Mouse (Mus musculus) T-cell, adult 2 months (primary cell): Measurements from ENCODE around the gene Lats2.
"Not testable (repeated sequence)": the region's sequence is repeated elsewhere in the genome, so short reads cannot be mapped to it uniquely, and the experiment has no call there.

Experiments
- DNase-seq: peaks from one replicate; pipeline ENCODE4 v3.0.0; 2022; ENCODE audit warnings: low spot score

Gene Lats2

GRCm38 (mm10) chr14:57695550-57695949, 62.6 kb downstream of the Lats2 start:
- DNase-seq: no peak

DNA sequence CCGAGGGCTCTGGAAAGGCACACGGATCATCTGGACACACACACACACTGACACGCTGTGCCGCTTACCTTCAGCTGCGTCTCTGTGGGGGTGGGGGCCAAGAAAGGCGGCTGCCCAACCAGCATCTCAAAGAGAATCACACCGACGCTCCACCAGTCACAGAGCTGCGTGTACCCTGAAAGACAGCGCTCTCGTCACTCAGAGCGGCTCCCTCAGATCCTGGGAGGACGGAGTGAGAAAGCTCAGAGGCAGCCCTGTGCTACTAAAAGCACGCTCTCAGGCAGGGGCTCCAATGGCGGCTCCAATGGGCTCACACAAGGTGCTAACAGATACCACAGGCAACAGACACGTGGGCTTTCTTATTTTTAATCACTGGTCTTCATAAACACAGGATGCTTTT, 63.9 kb downstream of the Lats2 start:
- DNase-seq: no peak

DNA sequence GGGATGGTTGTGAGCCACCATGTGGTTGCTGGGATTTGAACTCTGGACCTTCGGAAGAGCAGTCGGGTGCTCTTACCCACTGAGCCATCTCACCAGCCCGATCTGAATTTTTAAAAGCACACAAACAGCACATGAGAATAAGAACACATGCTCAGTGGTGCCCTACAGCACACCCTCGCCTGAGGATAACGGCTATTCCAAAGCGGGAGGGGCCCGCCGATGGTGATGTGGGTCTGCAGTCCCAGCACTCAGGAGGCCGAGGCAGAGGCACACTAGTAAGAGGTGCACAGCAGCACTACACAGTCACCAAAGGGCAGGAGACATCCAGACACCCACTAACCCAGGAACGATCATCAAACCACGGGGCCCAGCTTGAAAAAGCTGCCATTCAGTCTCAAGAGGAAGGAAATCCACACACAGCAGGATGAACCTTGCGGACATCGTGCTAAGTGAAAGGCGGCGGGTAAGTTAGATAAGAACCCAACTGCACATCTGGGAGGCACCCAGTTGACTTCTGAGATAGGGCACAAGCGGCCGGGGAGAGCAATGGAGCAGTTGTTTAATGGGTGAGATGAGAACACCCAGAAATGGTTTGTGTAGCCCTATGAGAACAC, 65.6 kb downstream of the Lats2 start:
- no peak for DNase-seq

DNA sequence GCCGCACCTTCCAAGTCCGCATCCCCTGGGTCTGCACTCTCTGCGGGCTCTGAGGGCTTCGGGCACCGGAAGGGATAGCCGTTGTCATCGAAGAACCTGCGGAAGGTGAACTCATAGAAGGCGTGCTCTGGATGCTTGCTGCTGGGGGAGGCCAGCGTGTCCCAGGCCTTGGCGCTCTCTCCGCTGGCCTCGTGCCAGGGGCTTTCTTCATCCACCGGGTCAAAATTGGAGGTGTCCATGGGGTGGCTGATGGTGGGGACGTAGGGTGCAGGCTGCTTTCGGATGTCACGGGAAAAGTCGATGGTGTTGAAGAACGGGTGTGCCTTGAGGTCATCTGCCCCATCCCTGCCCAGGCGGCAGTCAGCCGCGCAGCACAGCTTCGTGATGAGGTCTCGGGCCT, 66.9 kb downstream of the Lats2 start:
- DNase-seq: no peak

GRCm38 (mm10) chr14:57690681-57691080, 67.5 kb downstream of the Lats2 start:
- no peak for DNase-seq

DNA sequence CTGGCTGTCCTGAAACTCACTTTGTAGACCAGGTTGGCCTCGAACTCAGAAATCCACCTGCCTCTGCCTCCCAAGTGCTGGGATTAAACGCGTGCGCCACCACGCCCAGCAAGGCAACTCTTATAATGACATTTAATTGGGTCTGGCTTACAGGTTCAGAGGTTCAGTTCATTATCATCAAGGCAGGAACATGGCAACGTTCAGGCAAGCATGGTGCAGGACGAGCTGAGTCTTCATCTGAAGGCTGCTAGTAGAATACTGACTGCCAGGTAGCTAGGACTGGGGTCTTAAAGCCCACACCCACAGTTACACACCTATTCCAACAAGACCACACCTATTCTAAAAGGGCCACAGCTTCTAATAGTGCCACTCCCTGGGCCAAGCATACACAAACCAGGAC, 70.1 kb downstream of the Lats2 start:
- not testable (repeated sequence) for DNase-seq

DNA sequence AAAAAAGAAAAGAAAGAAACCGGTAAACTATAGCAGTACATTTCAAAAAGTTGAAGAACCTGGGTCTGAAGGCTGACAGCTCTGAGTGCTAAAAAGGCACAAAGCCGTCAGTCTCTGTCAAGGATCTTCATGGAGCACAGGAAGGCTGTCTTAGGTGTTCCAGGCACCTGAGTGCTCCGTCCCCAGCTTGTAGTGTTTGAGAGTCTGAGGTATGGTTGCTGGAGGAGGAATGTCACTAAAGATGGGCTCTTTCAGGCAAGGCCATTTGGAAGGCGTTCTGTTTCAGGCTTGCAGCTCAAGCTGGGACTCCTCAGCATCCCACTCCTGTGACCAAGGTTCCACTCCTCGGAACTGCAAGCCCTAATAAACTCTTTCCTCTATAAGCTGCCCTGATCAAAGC, 70.7 kb downstream of the Lats2 start:
- DNase-seq: no peak

- no peak for DNase-seq
These were observed 71.5 kb downstream of the Lats2 start for GRCm38 (mm10) chr14:57686647-57687046.

- peak; percentile 62 for DNase-seq
These were observed 73.6 kb downstream of the Lats2 start for GRCm38 (mm10) chr14:57684579-57684978.

- DNase-seq: no peak
These were observed 75.4 kb downstream of the Lats2 start for GRCm38 (mm10) chr14:57682751-57683150.

DNA sequence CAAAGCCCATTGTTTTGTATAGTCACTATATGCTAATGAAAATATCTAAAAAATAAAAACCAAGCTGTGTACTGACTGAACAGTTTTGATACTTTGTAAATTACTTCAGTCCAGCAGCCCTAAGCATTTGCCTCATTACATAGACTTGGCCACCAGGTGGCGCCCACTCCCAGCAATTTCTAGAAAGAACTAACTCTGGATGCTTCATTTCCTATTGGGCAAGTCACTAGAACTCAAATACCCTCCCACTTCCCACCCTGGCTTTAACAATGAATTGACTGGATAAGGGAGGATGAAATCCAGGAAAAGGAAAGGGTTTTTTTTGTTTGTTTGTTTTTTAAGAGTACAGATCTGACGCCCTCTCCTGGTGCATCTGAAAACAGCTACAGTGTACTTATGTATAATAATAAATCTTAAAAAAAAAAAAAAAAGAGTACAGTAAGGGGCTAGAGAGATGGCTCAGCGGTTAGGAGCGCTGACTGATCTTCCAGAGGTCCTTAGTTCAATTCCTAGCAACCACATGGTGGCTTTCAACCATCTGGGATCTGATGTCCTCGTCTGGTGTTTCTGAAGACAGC, 78.1 kb downstream of the Lats2 start:
- DNase-seq: peak; percentile 74

- no peak for DNase-seq
These were observed 78.7 kb downstream of the Lats2 start for GRCm38 (mm10) chr14:57679523-57679922.

GRCm38 (mm10) chr14:57675481-57675880, 82.7 kb downstream of the Lats2 start:
- no peak for DNase-seq

- DNase-seq: no peak
These were observed 92.6 kb downstream of the Lats2 start for GRCm38 (mm10) chr14:57665628-57665950.

DNA sequence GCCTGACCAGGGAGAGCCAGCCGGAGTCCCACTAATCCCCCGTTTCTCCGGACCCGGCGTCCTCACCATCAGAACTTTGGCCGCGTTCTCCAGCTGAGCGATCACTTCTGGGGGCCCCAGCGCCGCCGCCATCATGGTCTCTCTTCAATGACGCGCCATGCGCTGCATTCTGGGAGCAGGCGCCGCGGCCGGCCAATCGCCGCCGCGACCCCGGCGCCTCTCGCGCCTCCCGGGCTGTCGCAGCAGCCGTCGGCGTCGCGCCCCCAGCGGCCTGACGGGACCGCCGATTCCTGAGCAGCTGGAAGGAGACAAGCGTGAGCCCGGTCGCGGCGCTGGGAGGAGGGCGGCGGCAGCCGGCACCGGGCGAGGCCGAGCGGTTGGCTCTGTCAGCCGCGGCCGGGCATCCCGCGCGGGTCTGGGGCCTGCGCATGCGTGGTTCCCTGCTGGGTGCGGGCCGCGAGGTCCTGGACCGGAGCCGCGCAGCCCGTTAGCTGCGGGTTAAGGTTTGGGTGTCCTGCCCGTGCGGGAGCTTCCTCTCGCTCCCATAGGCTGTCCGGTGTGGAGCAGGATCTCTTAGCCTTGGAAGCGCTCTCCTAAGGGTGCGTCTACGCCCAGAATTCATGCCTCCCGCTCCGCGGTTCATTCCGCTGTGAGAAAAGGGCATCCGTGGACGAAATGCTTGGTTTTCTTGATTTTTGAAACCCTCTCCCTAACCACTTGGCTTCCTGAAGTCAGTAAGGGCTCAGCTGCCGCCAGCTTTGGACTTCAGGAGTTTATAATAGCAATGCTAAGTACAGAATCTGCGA, 93.2 kb downstream of the Lats2 start, which contains the start of gene Xpo4:
Xpo4 (minus strand) TSS at position 609 of the 806 bp plus-strand sequence.
- DNase-seq: peak; percentile 84

DNA sequence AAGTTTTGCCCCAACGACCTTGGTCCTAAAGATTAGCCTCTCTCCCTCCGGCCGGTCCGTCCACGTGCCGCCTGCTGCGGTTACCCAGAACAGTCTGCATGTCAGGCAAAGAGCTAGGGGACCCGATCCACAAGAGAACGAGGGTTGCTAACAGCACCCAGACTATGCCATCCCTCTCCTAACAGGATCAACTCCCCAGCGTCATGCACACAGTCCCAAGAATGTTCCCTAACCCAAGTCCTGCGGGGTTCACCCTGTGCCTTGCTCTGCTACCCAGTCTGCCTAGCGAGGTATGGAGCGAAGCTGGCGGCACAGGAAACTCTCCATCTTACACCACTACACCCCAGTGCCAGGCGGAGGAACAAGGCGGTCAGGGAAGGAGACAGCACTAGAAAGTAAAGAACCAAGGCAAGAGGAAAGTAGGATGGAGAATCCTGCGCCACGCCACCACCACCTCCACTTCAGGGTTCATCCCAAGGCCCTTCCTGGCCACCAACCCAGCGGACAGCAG, 93.8 kb downstream of the Lats2 start:
- peak; percentile 5 for DNase-seq

- DNase-seq: no peak
These were observed 94.6 kb downstream of the Lats2 start for GRCm38 (mm10) chr14:57663630-57664029.

GRCm38 (mm10) chr14:57658301-57658700, 99.9 kb downstream of the Lats2 start:
- peak; percentile 1 for DNase-seq

- DNase-seq: no peak
These were observed 100.7 kb downstream of the Lats2 start for GRCm38 (mm10) chr14:57657500-57657899.

GRCm38 (mm10) chr14:57656519-57656918, 101.7 kb downstream of the Lats2 start:
- DNase-seq: not testable (repeated sequence)

DNA sequence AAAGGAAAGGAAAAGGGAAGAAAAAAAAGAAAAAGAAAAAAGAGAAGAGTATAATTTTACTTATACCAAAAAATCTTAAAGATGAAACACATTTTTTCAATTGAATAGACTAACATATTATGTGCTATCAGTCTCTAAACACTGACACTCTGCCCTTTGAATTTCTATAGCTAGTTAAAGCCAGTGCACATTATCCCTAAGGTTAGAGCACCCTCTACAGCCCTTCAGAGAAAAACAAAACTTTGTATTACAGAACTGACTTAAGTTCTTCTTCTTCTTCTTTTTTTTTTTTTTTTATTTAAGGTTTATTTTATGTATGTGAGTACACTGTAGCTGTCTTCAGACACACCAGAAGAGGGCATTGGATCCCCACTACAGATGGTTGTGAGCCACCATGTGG, 108.7 kb downstream of the Lats2 start:
- no peak for DNase-seq

DNA sequence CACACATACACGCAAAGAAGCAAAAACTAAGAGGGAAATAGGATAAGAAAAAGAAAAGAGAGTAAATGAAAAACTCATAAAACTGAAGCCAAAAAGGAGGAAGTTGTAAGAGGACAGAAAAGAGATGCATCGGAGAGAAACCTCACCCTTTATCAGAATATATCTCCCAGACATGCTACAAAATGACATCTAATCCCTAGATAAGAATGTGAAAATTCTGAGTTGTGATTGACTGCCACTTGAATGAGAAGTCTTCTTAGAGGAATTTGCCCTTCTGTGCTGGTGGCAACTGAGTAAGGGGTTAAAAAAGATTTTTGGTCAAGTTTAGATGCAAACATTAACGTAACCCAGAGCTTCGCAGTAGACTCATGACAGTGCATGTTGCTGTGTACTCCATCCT, 112.0 kb downstream of the Lats2 start:
- no peak for DNase-seq
